ENCODE assay signal across 15 mouse cellular contexts in genomic region chr1:192130202-192130601, GRCm38 (mm10).
"Had no signal": no experiment of that assay in that cellular context is flagged by ENCODE, and none has a peak within 500 bp of the region (broad histone marks: within the 10 kb centered on the region; RNA-seq: fewer than 3 reads in every experiment).

No protein-coding gene starts in this region.

- DNase-seq: kidney, adult 2 months; kidney, postnatal 36 days; layer of hippocampus, adult 9-11 months; layer of hippocampus, postnatal 36 days; left cerebral cortex, postnatal 4 days; lung, adult 18-20 months; midbrain, embryonic 14.5 days; right cerebral cortex, adult 18-20 months; thymus, postnatal 14 days had no signal

- H3K4me1 ChIP-seq: limb, embryonic 13.5 days had no signal

- H3K4me2 ChIP-seq: limb, embryonic 13.5 days; neural tube, embryonic 15.5 days had no signal

- H3K27ac ChIP-seq: limb, embryonic 13.5 days; midbrain, embryonic 10.5 days; neural tube, embryonic 15.5 days; stomach, postnatal 0 days had no signal

- H3K9ac ChIP-seq: limb, embryonic 13.5 days; neural tube, embryonic 15.5 days had no signal

- H3K27me3 ChIP-seq: limb, embryonic 13.5 days; neural tube, embryonic 15.5 days had no signal

- H3K9me3 ChIP-seq: limb, embryonic 13.5 days; midbrain, embryonic 10.5 days; neural tube, embryonic 15.5 days had no signal

- H3K4me3 ChIP-seq: limb, embryonic 13.5 days; midbrain, embryonic 10.5 days; myocyte; neural tube, embryonic 15.5 days had no signal

- ATAC-seq: intestine, embryonic 16.5 days had no signal
